Mouse (Mus musculus): ENCODE data around the gene Psmb11. TPM values are rescaled to one million over a fixed set of nuclear protein-coding genes. Genes with fewer than 3 reads are reported as not detected.

Gene Psmb11
- polyA plus RNA-seq, 1 experiment: 0.47 TPM

DNA sequence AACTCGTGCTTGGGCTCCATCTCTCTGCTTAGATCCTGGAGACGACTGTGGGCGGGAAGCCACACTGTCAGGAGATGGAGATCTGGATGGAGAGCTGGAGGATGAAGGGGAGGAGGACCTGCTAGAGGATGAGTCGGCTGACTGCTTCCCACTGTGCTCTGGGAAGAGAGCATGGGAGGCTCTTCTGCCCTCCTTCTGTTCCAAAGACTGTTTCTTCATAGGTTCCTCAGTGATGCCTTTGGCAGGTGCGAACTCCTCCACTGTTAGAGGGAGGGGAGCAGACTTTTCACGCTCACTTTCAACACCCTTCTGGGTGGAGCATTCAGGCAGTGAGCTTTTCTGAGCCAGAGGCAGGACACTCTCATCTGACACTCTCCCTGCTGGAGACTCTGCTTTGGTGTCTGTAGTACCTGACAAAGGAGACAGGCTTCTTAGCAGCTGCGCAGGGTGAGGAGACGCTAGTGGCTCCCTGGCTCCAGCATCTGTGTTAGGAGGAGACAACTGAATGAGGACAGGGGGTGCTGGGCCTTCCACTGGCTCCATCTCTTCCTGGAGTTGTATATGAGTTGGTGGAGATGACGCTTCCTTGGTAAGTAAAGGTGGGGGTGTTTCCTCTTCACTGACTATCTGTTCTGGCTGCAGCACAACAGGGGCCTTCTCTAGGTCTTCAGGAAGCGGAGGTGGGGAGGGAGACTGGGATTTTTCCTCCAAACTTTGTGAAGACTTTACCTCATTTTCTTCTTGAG is 43.4 kb downstream of the Psmb11 start:
- WGBS: 90% methylated on average over 10 of the region's 10 CpGs
- TF ChIP-seq CTCF (IDR thresholded peaks at IDR 0.05; ENCODE audit: control insufficient read depth, insufficient read depth, low read length): no peak
- TF ChIP-seq POLR2A (IDR thresholded peaks at IDR 0.05; ENCODE audit: borderline replicate concordance, control insufficient read depth, low read depth, low read length): no peak
- no peak overlapping the region for H3K4me3 ChIP-seq (replicated peaks; ENCODE audit: control insufficient read depth, low read depth, low read length)
- no peaks in the 10 kb centered on the region for H3K4me1 ChIP-seq (ENCODE audit: control insufficient read depth, insufficient read depth, low read length)
- no peak overlapping the region for H3K27ac ChIP-seq (ENCODE audit: control insufficient read depth, insufficient read depth, low read depth, low read length, poor library complexity)

DNA sequence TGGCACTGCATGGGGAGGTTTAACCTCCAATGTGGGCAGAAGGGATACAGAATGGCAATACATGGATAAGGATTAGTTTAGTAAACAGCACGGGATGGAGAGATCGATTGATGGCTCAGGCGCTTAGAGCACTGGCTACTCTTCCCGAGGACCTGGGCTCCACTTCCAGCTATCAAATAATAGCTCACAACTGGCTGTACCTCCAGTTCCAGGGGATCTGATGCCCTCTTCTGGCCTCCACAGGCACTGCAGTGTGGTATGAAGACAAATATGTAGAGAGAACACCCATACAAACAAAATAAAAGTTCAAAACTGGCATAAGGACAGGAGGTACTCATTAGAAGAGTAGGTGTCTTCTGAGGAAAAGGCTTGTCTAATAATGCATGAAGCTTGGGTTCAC is 48.1 kb downstream of the Psmb11 start:
- H3K4me1 ChIP-seq (ENCODE audit: control insufficient read depth, insufficient read depth, low read length): no peaks in the 10 kb centered on the region
- H3K27ac ChIP-seq (ENCODE audit: control insufficient read depth, insufficient read depth, low read depth, low read length, poor library complexity): no peak overlapping the region
- TF ChIP-seq POLR2A (IDR thresholded peaks at IDR 0.05; ENCODE audit: borderline replicate concordance, control insufficient read depth, low read depth, low read length) (no peak), CTCF (IDR thresholded peaks at IDR 0.05; ENCODE audit: control insufficient read depth, insufficient read depth, low read length) (peak; percentile 68)
- H3K4me3 ChIP-seq (replicated peaks; ENCODE audit: control insufficient read depth, low read depth, low read length): no peak overlapping the region
- 65% methylated on average over 4 of the region's 4 CpGs for WGBS

DNA sequence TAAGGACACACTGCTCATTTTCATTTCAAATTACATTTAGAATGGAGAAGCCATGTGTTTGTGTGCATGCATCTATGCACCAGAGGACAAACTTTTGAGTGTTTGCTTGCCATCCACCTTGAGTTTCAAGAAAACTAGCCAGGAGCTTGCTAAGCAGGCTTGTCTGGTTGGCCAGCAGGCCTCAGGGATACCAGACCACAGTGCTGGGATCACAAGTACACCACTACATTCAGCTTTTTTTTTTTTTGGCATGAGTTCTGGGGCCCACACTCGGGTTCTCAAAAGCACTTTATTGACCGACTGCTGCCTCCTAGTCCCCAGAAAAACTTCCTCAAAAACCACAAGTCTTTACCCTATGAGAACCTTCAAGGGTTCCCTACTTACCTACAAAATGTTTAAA is 53.1 kb downstream of the Psmb11 start:
- no peak overlapping the region for H3K27ac ChIP-seq (ENCODE audit: control insufficient read depth, insufficient read depth, low read depth, low read length, poor library complexity)
- H3K4me3 ChIP-seq (replicated peaks; ENCODE audit: control insufficient read depth, low read depth, low read length): no peak overlapping the region
- H3K4me1 ChIP-seq (ENCODE audit: control insufficient read depth, insufficient read depth, low read length): no peaks in the 10 kb centered on the region
- TF ChIP-seq POLR2A (IDR thresholded peaks at IDR 0.05; ENCODE audit: borderline replicate concordance, control insufficient read depth, low read depth, low read length): no peak
- no peak for TF ChIP-seq CTCF (IDR thresholded peaks at IDR 0.05; ENCODE audit: control insufficient read depth, insufficient read depth, low read length)
- 30% methylated on average over 2 of the region's 2 CpGs for WGBS

DNA sequence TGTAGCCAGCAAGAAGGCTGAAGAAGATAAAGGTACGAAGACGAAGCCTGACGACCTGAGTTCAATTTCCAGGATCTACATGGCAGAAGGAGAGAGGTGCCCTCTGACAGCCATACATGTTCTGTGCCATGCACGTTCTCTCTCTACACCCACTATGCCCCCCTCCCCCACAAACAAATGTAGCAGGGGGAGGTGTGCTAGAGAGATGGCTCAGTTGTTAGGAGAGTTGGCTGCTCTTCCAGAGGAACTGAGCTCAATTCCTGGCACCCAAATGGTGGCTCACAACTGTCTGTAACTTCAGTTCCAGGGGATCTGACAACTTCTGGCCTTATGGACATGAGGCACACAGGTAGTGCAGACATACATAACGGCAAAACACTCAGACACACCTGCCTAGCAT is 55.1 kb downstream of the Psmb11 start:
- H3K4me3 ChIP-seq (replicated peaks; ENCODE audit: control insufficient read depth, low read depth, low read length): no peak overlapping the region
- no peak overlapping the region for H3K27ac ChIP-seq (ENCODE audit: control insufficient read depth, insufficient read depth, low read depth, low read length, poor library complexity)
- WGBS: 83% methylated on average over 5 of the region's 5 CpGs
- no peaks in the 10 kb centered on the region for H3K4me1 ChIP-seq (ENCODE audit: control insufficient read depth, insufficient read depth, low read length)
- no peak for TF ChIP-seq CTCF (IDR thresholded peaks at IDR 0.05; ENCODE audit: control insufficient read depth, insufficient read depth, low read length)
- no peak for TF ChIP-seq POLR2A (IDR thresholded peaks at IDR 0.05; ENCODE audit: borderline replicate concordance, control insufficient read depth, low read depth, low read length)

DNA sequence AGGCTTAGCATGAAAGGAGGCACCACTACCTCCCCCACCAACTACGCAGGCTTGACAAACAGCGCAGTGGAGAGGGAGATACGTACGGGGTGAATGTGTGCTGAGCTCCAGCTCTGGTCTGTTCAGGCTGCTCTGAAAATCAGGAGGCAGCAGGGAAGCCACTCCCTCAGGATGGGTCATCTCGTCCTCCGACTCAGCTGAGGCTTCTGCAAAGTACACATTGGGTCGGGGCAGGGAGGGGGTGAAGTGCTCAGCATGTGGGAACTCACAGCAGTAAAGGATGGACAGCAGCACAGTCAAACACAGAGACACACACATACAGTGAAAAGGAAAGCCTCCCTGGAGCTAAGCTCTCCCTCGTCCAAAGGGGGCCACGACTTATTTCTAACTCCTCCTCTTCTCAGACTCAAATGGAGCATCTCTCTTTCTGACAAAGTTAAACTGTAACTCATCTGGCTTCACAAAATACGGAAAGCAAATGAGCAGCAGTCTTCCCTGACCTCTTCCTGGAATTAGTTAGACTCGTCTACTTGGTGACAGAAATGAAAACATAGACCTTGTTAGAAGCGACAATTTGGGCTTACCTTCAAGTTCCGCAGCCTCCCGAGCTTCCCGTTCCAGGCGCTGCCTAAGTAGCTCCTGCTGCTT is 57.5 kb downstream of the Psmb11 start:
- WGBS: 92% methylated on average over 16 of the region's 16 CpGs
- Histone ChIP-seq H3K4me1 (ENCODE audit: control insufficient read depth, insufficient read depth, low read length) (no peaks in the 10 kb centered on the region), H3K27ac (ENCODE audit: control insufficient read depth, insufficient read depth, low read depth, low read length, poor library complexity) (no peak overlapping the region), H3K4me3 (replicated peaks; ENCODE audit: control insufficient read depth, low read depth, low read length) (no peak overlapping the region)
- TF ChIP-seq CTCF (IDR thresholded peaks at IDR 0.05; ENCODE audit: control insufficient read depth, insufficient read depth, low read length): no peak
- TF ChIP-seq POLR2A (IDR thresholded peaks at IDR 0.05; ENCODE audit: borderline replicate concordance, control insufficient read depth, low read depth, low read length): no peak

Other genes starting within 250 kb of the Psmb11 start
- 5.8 and 15.2 TPM in 2 replicates for gene Slc7a7, start 203.7 kb upstream of the Psmb11 start, polyA plus RNA-seq (2011; ENCODE audit: insufficient read depth, insufficient read length, low replicate concordance, missing spikeins)
- 81.1 and 169 TPM in 2 replicates for gene Mrpl52, start 194.5 kb upstream of the Psmb11 start, polyA plus RNA-seq (2011; ENCODE audit: insufficient read depth, insufficient read length, low replicate concordance, missing spikeins)
- 6.7 and 17.2 TPM in 2 replicates for gene Mmp14, start 189.8 kb upstream of the Psmb11 start, polyA plus RNA-seq (2011; ENCODE audit: insufficient read depth, insufficient read length, low replicate concordance, missing spikeins)
- 21.5 and 29.0 TPM in 2 replicates for gene Lrp10, start 157.3 kb upstream of the Psmb11 start, polyA plus RNA-seq (2011; ENCODE audit: insufficient read depth, insufficient read length, low replicate concordance, missing spikeins)
- gene Rem2, start 145.3 kb upstream of the Psmb11 start, polyA plus RNA-seq (2011; ENCODE audit: insufficient read depth, insufficient read length, low replicate concordance, missing spikeins): 0.80 TPM in 1 of 2 replicates, not detected in the other
- gene Prmt5, start 103.9 kb upstream of the Psmb11 start, polyA plus RNA-seq (2011; ENCODE audit: insufficient read depth, insufficient read length, low replicate concordance, missing spikeins): 15.6 and 49.1 TPM in 2 replicates
- gene Haus4, start 66.8 kb upstream of the Psmb11 start, polyA plus RNA-seq (2011; ENCODE audit: insufficient read depth, insufficient read length, low replicate concordance, missing spikeins): 32.6 and 33.5 TPM in 2 replicates
- gene Ajuba, start 43.9 kb upstream of the Psmb11 start, polyA plus RNA-seq (2011; ENCODE audit: insufficient read depth, insufficient read length, low replicate concordance, missing spikeins): 5.1 TPM in 1 of 2 replicates, not detected in the other
- gene 4931414P19Rik, start 15.4 kb upstream of the Psmb11 start, polyA plus RNA-seq (2011; ENCODE audit: insufficient read depth, insufficient read length, low replicate concordance, missing spikeins): 6.6 and 10.2 TPM in 2 replicates
- 69.3 and 91.4 TPM in 2 replicates for gene Psmb5, start 3.4 kb upstream of the Psmb11 start, polyA plus RNA-seq (2011; ENCODE audit: insufficient read depth, insufficient read length, low replicate concordance, missing spikeins)
- not detected in 2 replicates for gene Gm17606, start 19.5 kb downstream of the Psmb11 start, polyA plus RNA-seq (2011; ENCODE audit: insufficient read depth, insufficient read length, low replicate concordance, missing spikeins)
- 4.1 and 7.0 TPM in 2 replicates for gene Cdh24, start 19.9 kb downstream of the Psmb11 start, polyA plus RNA-seq (2011; ENCODE audit: insufficient read depth, insufficient read length, low replicate concordance, missing spikeins)
- gene 1700123O20Rik, start 64.8 kb downstream of the Psmb11 start, polyA plus RNA-seq (2011; ENCODE audit: insufficient read depth, insufficient read length, low replicate concordance, missing spikeins): 14.8 and 35.0 TPM in 2 replicates
- 284 and 378 TPM in 2 replicates for gene Acin1, start 65.5 kb downstream of the Psmb11 start, polyA plus RNA-seq (2011; ENCODE audit: insufficient read depth, insufficient read length, low replicate concordance, missing spikeins)
- not detected in 2 replicates for gene Gm29776, start 77.4 kb downstream of the Psmb11 start, polyA plus RNA-seq (2011; ENCODE audit: insufficient read depth, insufficient read length, low replicate concordance, missing spikeins)
- gene Cebpe, start 90.7 kb downstream of the Psmb11 start, polyA plus RNA-seq (2011; ENCODE audit: insufficient read depth, insufficient read length, low replicate concordance, missing spikeins): 41.3 and 90.9 TPM in 2 replicates
- 2.6 and 4.5 TPM in 2 replicates for gene Slc7a8, start 160.5 kb downstream of the Psmb11 start, polyA plus RNA-seq (2011; ENCODE audit: insufficient read depth, insufficient read length, low replicate concordance, missing spikeins)
- gene Rnf212b, start 192.7 kb downstream of the Psmb11 start, polyA plus RNA-seq (2011; ENCODE audit: insufficient read depth, insufficient read length, low replicate concordance, missing spikeins): not detected in 2 replicates
- 2.8 and 5.2 TPM in 2 replicates for gene Homez, start 249.5 kb downstream of the Psmb11 start, polyA plus RNA-seq (2011; ENCODE audit: insufficient read depth, insufficient read length, low replicate concordance, missing spikeins)

Data from bone marrow, adult 2 months (tissue).